Mouse (Mus musculus) lung, embryonic 14.5 days (tissue): Measurements from ENCODE around the gene Itgae. TPM values are rescaled to one million over a fixed set of nuclear protein-coding genes. Genes with fewer than 3 reads are reported as not detected.

Experiments
- ATAC-seq: fragments of 200-750 bp; cut with Nextera tagmentation; 2 replicates; pipeline ENCODE4 v1.8.0; 2017; ENCODE audit warnings: mild to moderate bottlenecking, moderate TSS enrichment, moderate library complexity; ENCODE audit not compliant: insufficient read depth
- DNase-seq: peaks from one replicate; pipeline ENCODE4 v3.0.0-alpha.2; 2015
- H3K27ac ChIP-seq: fragments of 300-500 bp; sonication (generic); 2 replicates; pipeline ENCODE4 v1.5.1; 2014; ENCODE audit warnings: low read depth, mild to moderate bottlenecking, moderate library complexity
- H3K27me3 ChIP-seq: fragments of 300-500 bp; sonication (generic); 2 replicates; pipeline ENCODE4 v1.6.1; 2014; ENCODE audit warnings: low read length, control low read depth; ENCODE audit not compliant: insufficient read depth
- H3K36me3 ChIP-seq: fragments of 300-500 bp; sonication (generic); 2 replicates; pipeline ENCODE4 v1.6.1; 2014; ENCODE audit warnings: control low read depth; ENCODE audit not compliant: insufficient read depth
- H3K4me1 ChIP-seq: fragments of 300-500 bp; sonication (generic); 2 replicates; pipeline ENCODE4 v1.6.1; 2014; ENCODE audit warnings: antibody characterized with exemption, control low read depth; ENCODE audit not compliant: insufficient read depth
- H3K4me2 ChIP-seq: fragments of 300-500 bp; sonication (generic); 2 replicates; pipeline ENCODE4 v1.6.1; 2014; ENCODE audit warnings: mild to moderate bottlenecking
- H3K4me3 ChIP-seq: fragments of 300-500 bp; sonication (generic); 2 replicates; pipeline ENCODE4 v1.5.1; 2014; ENCODE audit warnings: low read depth, low read length
- H3K9ac ChIP-seq: fragments of 300-500 bp; sonication (generic); 2 replicates; pipeline ENCODE4 v1.6.1; 2014
- H3K9me3 ChIP-seq: fragments of 300-500 bp; sonication (generic); 2 replicates; pipeline ENCODE4 v1.6.1; 2016; ENCODE audit warnings: low read depth, low read length, control low read depth
- CTCF ChIP-seq: IDR thresholded peaks from 2 replicates; pipeline ENCODE4 v1.5.1; 2016; ENCODE audit warnings: antibody characterized with exemption, low read depth
- WGBS: fragments of 180-500 bp; shearing (Covaris S2); extraction: QIAGEN DNeasy Blood & Tissue Kit; methylation state at CpG from one replicate; pipeline ENCODE4 v1.1.7; 2014; 5-methylcytosine and 5-hydroxymethylcytosine counted together
- polyA plus RNA-seq: library from polyadenylated mRNA; unstranded; fragments of >200 nt; fragmentation: Nextera tagmentation; extraction: Ambion mirVana; gene quantifications from 2 replicates; pipeline ENCODE4 v1.2.1, GENCODE M21; 2014

Gene Itgae
- polyA plus RNA-seq, 1 experiment from 2014 or later, result 0.38 TPM

DNA sequence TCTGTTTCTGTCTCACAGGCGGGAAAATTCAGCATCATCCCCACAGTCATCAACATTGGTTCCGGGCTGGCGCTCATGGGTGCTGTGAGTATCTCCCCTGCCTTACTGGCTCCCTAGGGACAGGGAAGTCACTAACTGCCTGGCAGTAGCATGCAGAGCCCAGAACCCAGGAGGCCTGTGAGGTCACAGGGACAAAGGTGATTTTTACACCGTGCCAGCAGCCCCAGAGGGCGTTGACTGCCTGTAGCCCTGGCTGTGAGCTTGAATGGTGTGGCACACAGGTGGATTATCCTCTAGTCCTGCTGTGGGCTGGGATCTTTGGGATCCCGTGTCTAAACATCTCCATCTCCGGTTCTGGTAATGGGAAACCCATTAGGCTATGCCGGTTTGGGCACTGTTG, 77.7 kb downstream of the Itgae start:
- H3K4me2 ChIP-seq, result no peak overlapping the region
- ATAC-seq (no peak), DNase-seq (no peak)
- H3K27me3 ChIP-seq, result no peaks in the 10 kb centered on the region
- H3K4me3 ChIP-seq, result no peak overlapping the region
- H3K9me3 ChIP-seq, result no peaks in the 10 kb centered on the region
- WGBS, result 78% methylated on average over 8 of the region's 8 CpGs
- H3K4me1 ChIP-seq, result peaks cover 13% of the 10 kb centered on the region; the same call in 1 of the 2 replicates
- H3K9ac ChIP-seq, result no peak overlapping the region
- no peak for TF ChIP-seq CTCF
- peaks cover 15% of the 10 kb centered on the region for H3K36me3 ChIP-seq
- H3K27ac ChIP-seq, result no peak overlapping the region

- Histone ChIP-seq H3K27me3 (no peaks in the 10 kb centered on the region), H3K9ac (no peak overlapping the region), H3K4me2 (no peak overlapping the region), H3K4me1 (peaks cover 13% of the 10 kb centered on the region; the same call in 1 of the 2 replicates), H3K36me3 (peaks cover 19% of the 10 kb centered on the region), H3K27ac (no peak overlapping the region), H3K4me3 (no peak overlapping the region), H3K9me3 (no peaks in the 10 kb centered on the region)
- TF ChIP-seq CTCF, result no peak
- ATAC-seq, result no peak
- DNase-seq, result no peak
- 72% methylated on average over 6 of the region's 6 CpGs for WGBS
Observed at GRCm38 (mm10) chr11:73168576-73168975, 78.2 kb downstream of the Itgae start.

GRCm38 (mm10) chr11:73169231-73169630, 78.8 kb downstream of the Itgae start:
- Histone ChIP-seq H3K4me1 (peaks cover 13% of the 10 kb centered on the region; the same call in 1 of the 2 replicates), H3K4me3 (no peak overlapping the region), H3K27me3 (no peaks in the 10 kb centered on the region), H3K9ac (no peak overlapping the region), H3K27ac (no peak overlapping the region), H3K4me2 (no peak overlapping the region), H3K9me3 (no peaks in the 10 kb centered on the region), H3K36me3 (peaks cover 24% of the 10 kb centered on the region)
- peak; percentile 26; the same call in 1 of the 2 replicates for ATAC-seq
- peak; percentile 80 for TF ChIP-seq CTCF
- 40% methylated on average over 4 of the region's 4 CpGs for WGBS
- DNase-seq, result peak; percentile 81

DNA sequence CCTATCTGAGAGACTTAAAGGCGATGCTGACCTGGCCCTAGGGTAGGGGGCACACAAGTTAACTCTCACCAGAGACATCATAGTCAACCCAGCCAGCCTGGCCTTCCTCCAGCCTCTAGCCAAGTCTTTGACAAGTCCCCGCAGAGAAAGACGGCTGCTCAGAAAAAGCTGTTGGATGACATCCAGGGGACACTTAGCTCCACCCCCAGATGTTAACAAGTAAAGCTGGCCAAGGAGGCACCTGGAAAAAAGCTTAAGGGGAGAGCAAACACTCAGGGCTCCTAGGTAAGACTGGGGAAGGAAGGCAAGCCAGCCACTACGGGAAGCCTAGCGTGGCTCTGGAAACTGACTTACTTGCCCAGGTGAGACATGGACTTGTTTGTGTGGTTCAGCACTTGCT, 81.8 kb downstream of the Itgae start:
- ATAC-seq (no peak), DNase-seq (peak; percentile 85)
- H3K36me3 ChIP-seq, result peaks cover 28% of the 10 kb centered on the region
- H3K4me2 ChIP-seq, result peak overlapping the region; percentile 32; the same call in 1 of the 2 replicates
- no peak for TF ChIP-seq CTCF
- WGBS, result 29% methylated on average over 5 of the region's 5 CpGs
- H3K27ac ChIP-seq, result peak overlapping the region; percentile 65; the same call in 1 of the 2 replicates
- no peak overlapping the region for H3K4me3 ChIP-seq
- H3K4me1 ChIP-seq, result peaks cover 15% of the 10 kb centered on the region; the same call in 1 of the 2 replicates
- H3K27me3 ChIP-seq, result no peaks in the 10 kb centered on the region
- H3K9ac ChIP-seq, result peak overlapping the region; percentile 9; the same call in 1 of the 2 replicates
- H3K9me3 ChIP-seq, result no peaks in the 10 kb centered on the region

DNA sequence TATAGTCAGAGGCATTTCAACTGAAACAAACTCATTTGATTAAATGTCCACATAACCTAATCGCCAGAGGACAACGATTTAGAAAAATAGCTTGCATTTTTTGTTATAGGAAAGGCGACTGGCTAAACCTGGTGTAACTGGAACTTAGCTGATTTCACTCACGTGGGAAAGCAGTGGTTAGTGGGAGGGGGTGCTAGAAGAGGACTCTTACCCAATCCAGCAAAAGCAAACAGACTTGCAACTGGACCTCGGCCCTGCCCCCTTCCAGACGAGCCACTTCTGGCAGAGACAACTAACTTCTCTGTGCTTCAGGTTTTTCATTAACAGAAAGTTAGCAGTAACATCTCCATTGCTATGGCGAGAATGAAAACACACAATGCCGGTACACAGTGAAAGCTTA, 85.2 kb downstream of the Itgae start:
- Histone ChIP-seq H3K4me3 (peak overlapping the region; percentile 96), H3K9me3 (no peaks in the 10 kb centered on the region), H3K9ac (peak overlapping the region; percentile 93), H3K4me1 (peaks cover 15% of the 10 kb centered on the region; the same call in 1 of the 2 replicates), H3K36me3 (peaks cover 34% of the 10 kb centered on the region), H3K27me3 (no peaks in the 10 kb centered on the region), H3K4me2 (peak overlapping the region; percentile 76), H3K27ac (peak overlapping the region; percentile 87)
- ATAC-seq (no peak), DNase-seq (peak; percentile 71)
- 25% methylated on average over 8 of the region's 8 CpGs for WGBS
- TF ChIP-seq CTCF, result no peak

GRCm38 (mm10) chr11:73176186-73176585, 85.8 kb downstream of the Itgae start:
- no peak for DNase-seq
- peak overlapping the region; percentile 87 for H3K27ac ChIP-seq

DNA sequence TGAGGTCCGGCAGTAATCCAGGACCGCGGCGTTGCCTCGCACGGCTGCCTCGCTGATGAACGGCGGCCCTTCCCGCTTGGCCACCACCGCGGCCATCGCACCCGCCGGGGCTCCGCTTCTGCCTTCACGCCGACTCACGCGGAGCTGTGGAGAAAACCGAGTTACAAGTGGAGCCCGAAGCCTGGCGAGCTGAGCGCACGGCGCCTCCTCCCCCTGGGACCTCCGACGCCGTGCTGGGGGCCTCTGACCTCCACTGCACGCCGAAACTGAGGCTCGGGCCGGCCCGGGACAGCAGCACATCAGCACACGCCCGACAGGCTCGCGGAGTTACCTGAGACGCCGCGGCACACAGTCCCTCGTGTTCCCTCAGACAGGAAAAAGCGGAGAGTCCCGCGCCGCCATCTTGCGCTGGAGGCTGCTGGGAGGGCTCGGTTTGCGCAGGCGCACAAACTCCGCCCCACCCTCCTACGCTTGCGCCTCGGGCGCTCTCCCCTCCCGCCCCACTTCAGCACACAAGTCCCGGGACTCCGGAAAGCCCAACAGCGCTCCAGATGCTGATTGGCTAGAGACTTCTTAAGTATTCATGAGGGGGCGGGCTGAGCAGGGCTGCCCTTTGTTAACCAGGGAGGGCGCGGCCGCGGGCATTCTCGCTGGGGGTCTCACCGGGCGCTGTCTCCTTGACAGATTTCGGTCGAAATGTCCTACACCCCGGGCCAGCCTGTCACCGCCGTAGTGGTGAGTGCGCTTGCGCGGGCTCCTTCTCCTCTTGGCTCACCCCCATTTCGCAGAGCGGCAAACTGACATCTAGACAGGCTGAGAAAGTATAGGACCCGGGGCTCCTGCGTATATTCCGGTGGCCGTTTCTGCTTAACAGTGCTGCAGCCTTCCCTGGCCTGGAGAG, 86.5 kb downstream of the Itgae start, which contains the start of the genes Emc6 and Tax1bp3:
TSS of gene Emc6 (minus strand) at position 430 of the 901 bp plus-strand sequence.
TSS of gene Tax1bp3 (plus strand) at position 476 of the 901 bp plus-strand sequence.
- Histone ChIP-seq H3K4me3 (peak within 1 kb of the TSS; percentile 96), H3K9ac (peak within 1 kb of the TSS; percentile 93), H3K27ac (peak within 1 kb of the TSS; percentile 97), H3K4me1 (peaks cover 11% of the 10 kb centered on the region; the same call in 1 of the 2 replicates), H3K36me3 (peaks cover 28% of the 10 kb centered on the region), H3K4me2 (peak within 1 kb of the TSS; percentile 76), H3K27me3 (no peaks in the 10 kb centered on the region), H3K9me3 (no peaks in the 10 kb centered on the region)
- under 1% methylated on average over 72 of the region's 81 CpGs for WGBS
- DNase-seq (peak; percentile 98), ATAC-seq (peak; percentile 97)
- TF ChIP-seq CTCF, result no peak

More at GRCm38 (mm10) chr11:73176186-73176585, 85.8 kb downstream of the Itgae start:
- H3K9ac ChIP-seq, result peak overlapping the region; percentile 93
- no peak for TF ChIP-seq CTCF
- peaks cover 33% of the 10 kb centered on the region for H3K36me3 ChIP-seq
- no peak for ATAC-seq
- peak overlapping the region; percentile 96 for H3K4me3 ChIP-seq
- peak overlapping the region; percentile 76 for H3K4me2 ChIP-seq
- H3K9me3 ChIP-seq, result no peaks in the 10 kb centered on the region
- under 1% methylated on average over 15 of the region's 15 CpGs for WGBS
- H3K4me1 ChIP-seq, result peaks cover 15% of the 10 kb centered on the region; the same call in 1 of the 2 replicates
- no peaks in the 10 kb centered on the region for H3K27me3 ChIP-seq
